Mouse (Mus musculus) embryonic facial prominence, embryonic 12.5 days (tissue): ENCODE results near the gene Ubl5. TPM values are rescaled to one million over a fixed set of nuclear protein-coding genes. Genes with fewer than 3 reads are reported as not detected.
"Not testable (repeated sequence)": the region's sequence is repeated elsewhere in the genome, so short reads cannot be mapped to it uniquely, and the experiment has no call there.

Experiments used
- ATAC-seq: fragments of 200-750 bp; cut with Nextera tagmentation; 2 replicates; pipeline ENCODE4 v1.8.0; 2017; ENCODE audit not compliant: insufficient number of reproducible peaks, insufficient read depth, low FRiP score, low TSS enrichment
- H3K27ac ChIP-seq: fragments of 300-500 bp; sonication (generic); 2 replicates; pipeline ENCODE4 v1.5.1; 2016; ENCODE audit warnings: mild to moderate bottlenecking
- H3K27me3 ChIP-seq: fragments of 300-500 bp; sonication (generic); 2 replicates; pipeline ENCODE4 v1.6.1; 2016; ENCODE audit warnings: mild to moderate bottlenecking, moderate library complexity
- H3K36me3 ChIP-seq: fragments of 300-500 bp; sonication (generic); 2 replicates; pipeline ENCODE4 v1.6.1; 2016; ENCODE audit warnings: mild to moderate bottlenecking
- H3K4me1 ChIP-seq: fragments of 300-500 bp; sonication (generic); 2 replicates; pipeline ENCODE4 v1.6.1; 2016
- H3K4me2 ChIP-seq: fragments of 300-500 bp; sonication (generic); replicated peaks from 2 replicates; pipeline ENCODE4 v1.6.1; 2016; ENCODE audit warnings: mild to moderate bottlenecking, moderate library complexity
- H3K4me3 ChIP-seq: fragments of 300-500 bp; sonication (generic); 2 replicates; pipeline ENCODE4 v1.5.1; 2016; ENCODE audit warnings: mild to moderate bottlenecking
- H3K9ac ChIP-seq: fragments of 300-500 bp; sonication (generic); 2 replicates; pipeline ENCODE4 v1.6.1; 2016; ENCODE audit warnings: mild to moderate bottlenecking, moderate library complexity
- H3K9me3 ChIP-seq: fragments of 300-500 bp; sonication (generic); 2 replicates; pipeline ENCODE4 v1.6.1; 2016; ENCODE audit warnings: mild to moderate bottlenecking, moderate library complexity
- whole genome bisulfite sequencing: fragments of 180-500 bp; shearing (Covaris S2); methylation state at CpG from one replicate; pipeline ENCODE4 v1.1.7; 2016; 5-methylcytosine and 5-hydroxymethylcytosine counted together
- polyA plus RNA-seq: library from polyadenylated mRNA; unstranded; fragments of >200 nt; fragmentation: Nextera tagmentation; extraction: Ambion mirVana; gene quantifications from 2 replicates; pipeline ENCODE4 v1.2.1, GENCODE M21; 2016

The Ubl5 gene
- 409 and 415 TPM in 2 replicates for polyA plus RNA-seq

GRCm38 (mm10) chr9:20642101-20642895 is at the start of gene Ubl5:
Gene Ubl5 (plus strand): TSS chr9:20642878.
- Histone ChIP-seq H3K9me3 (no peaks in the 10 kb centered on the region), H3K4me3 (peak within 1 kb of the TSS; percentile 95), H3K4me2 (peak within 1 kb of the TSS; percentile 97), H3K9ac (peak within 1 kb of the TSS; percentile 58), H3K4me1 (peaks cover 14% of the 10 kb centered on the region), H3K27me3 (no peaks in the 10 kb centered on the region), H3K36me3 (peaks cover 28% of the 10 kb centered on the region), H3K27ac (peak within 1 kb of the TSS; percentile 92)
- ATAC-seq: peak; percentile 89
- WGBS: under 1% methylated on average over 51 of the region's 51 CpGs

GRCm38 (mm10) chr9:20601270-20601669 is 41.4 kb upstream of the Ubl5 start:
- no peaks in the 10 kb centered on the region for H3K4me1 ChIP-seq
- no peak overlapping the region for H3K27ac ChIP-seq
- peaks cover 11% of the 10 kb centered on the region for H3K36me3 ChIP-seq
- H3K27me3 ChIP-seq: no peaks in the 10 kb centered on the region
- H3K4me2 ChIP-seq: no peak overlapping the region
- no peak for ATAC-seq
- 76% methylated on average over 6 of the region's 6 CpGs for WGBS
- H3K9ac ChIP-seq: no peak overlapping the region
- no peak overlapping the region for H3K4me3 ChIP-seq
- no peaks in the 10 kb centered on the region for H3K9me3 ChIP-seq

GRCm38 (mm10) chr9:20606269-20606668 is 36.4 kb upstream of the Ubl5 start:
- peaks cover 6% of the 10 kb centered on the region; the same call in 1 of the 2 replicates for H3K36me3 ChIP-seq
- peak overlapping the region; percentile 67 for H3K4me2 ChIP-seq
- H3K27ac ChIP-seq: no peak overlapping the region
- H3K27me3 ChIP-seq: no peaks in the 10 kb centered on the region
- 0 out of 2 replicates have a peak, but pooled peaks cover 11% of the 10 kb centered on the region for H3K9me3 ChIP-seq
- no peak overlapping the region for H3K9ac ChIP-seq
- WGBS: 92% methylated on average over 1 of the region's 1 CpGs
- ATAC-seq: no peak
- no peak overlapping the region for H3K4me3 ChIP-seq
- H3K4me1 ChIP-seq: no peaks in the 10 kb centered on the region

- Histone ChIP-seq H3K36me3 (peaks cover 6% of the 10 kb centered on the region; the same call in 1 of the 2 replicates), H3K27ac (peak overlapping the region; percentile 95), H3K4me3 (peak overlapping the region; percentile 64), H3K9ac (peak overlapping the region; percentile 74), H3K9me3 (0 out of 2 replicates have a peak, but pooled peaks cover 11% of the 10 kb centered on the region), H3K4me1 (no peaks in the 10 kb centered on the region), H3K27me3 (no peaks in the 10 kb centered on the region), H3K4me2 (peak overlapping the region; percentile 67)
- WGBS: under 1% methylated on average over 57 of the region's 57 CpGs
- ATAC-seq: peak; percentile 81
Measured at GRCm38 (mm10) chr9:20607100-20607974, 35.3 kb upstream of the Ubl5 start.

- Histone ChIP-seq H3K9ac (no peak overlapping the region), H3K27me3 (no peaks in the 10 kb centered on the region), H3K4me1 (no peaks in the 10 kb centered on the region), H3K4me3 (no peak overlapping the region), H3K36me3 (peaks cover 6% of the 10 kb centered on the region; the same call in 1 of the 2 replicates), H3K27ac (no peak overlapping the region), H3K9me3 (0 out of 2 replicates have a peak, but pooled peaks cover 11% of the 10 kb centered on the region), H3K4me2 (no peak overlapping the region)
- WGBS: 85% methylated on average over 5 of the region's 5 CpGs
- ATAC-seq: no peak
Measured at GRCm38 (mm10) chr9:20609831-20610464, 32.7 kb upstream of the Ubl5 start.

GRCm38 (mm10) chr9:20611976-20612375 is 30.7 kb upstream of the Ubl5 start:
- 0 out of 2 replicates have a peak, but pooled peaks cover 11% of the 10 kb centered on the region for H3K9me3 ChIP-seq
- H3K36me3 ChIP-seq: peaks cover 10% of the 10 kb centered on the region; the same call in 1 of the 2 replicates
- H3K4me1 ChIP-seq: no peaks in the 10 kb centered on the region
- WGBS: 84% methylated on average over 5 of the region's 5 CpGs
- H3K9ac ChIP-seq: no peak overlapping the region
- H3K27me3 ChIP-seq: no peaks in the 10 kb centered on the region
- no peak overlapping the region for H3K4me3 ChIP-seq
- no peak overlapping the region for H3K27ac ChIP-seq
- H3K4me2 ChIP-seq: no peak overlapping the region
- no peak for ATAC-seq

GRCm38 (mm10) chr9:20616685-20617084 is 26.0 kb upstream of the Ubl5 start:
- WGBS: 83% methylated on average over 2 of the region's 2 CpGs
- H3K9ac ChIP-seq: no peak overlapping the region
- 0 out of 2 replicates have a peak, but pooled peaks cover 4% of the 10 kb centered on the region for H3K36me3 ChIP-seq
- no peaks in the 10 kb centered on the region for H3K4me1 ChIP-seq
- no peak overlapping the region for H3K4me2 ChIP-seq
- no peak for ATAC-seq
- H3K27ac ChIP-seq: no peak overlapping the region
- H3K4me3 ChIP-seq: no peak overlapping the region
- H3K27me3 ChIP-seq: no peaks in the 10 kb centered on the region
- no peaks in the 10 kb centered on the region for H3K9me3 ChIP-seq

GRCm38 (mm10) chr9:20631332-20631731 is 11.3 kb upstream of the Ubl5 start:
- H3K4me2 ChIP-seq: no peak overlapping the region

GRCm38 (mm10) chr9:20635676-20636075 is 7.0 kb upstream of the Ubl5 start:
- not testable (repeated sequence) for H3K9me3 ChIP-seq, H3K4me2 ChIP-seq, H3K9ac ChIP-seq, H3K27ac ChIP-seq, H3K4me3 ChIP-seq, ATAC-seq, H3K4me1 ChIP-seq, H3K27me3 ChIP-seq
- H3K36me3 ChIP-seq: peaks cover 14% of the 10 kb centered on the region
- WGBS: 92% methylated on average over 8 of the region's 8 CpGs

More at GRCm38 (mm10) chr9:20631332-20631731, 11.3 kb upstream of the Ubl5 start:
- no peak overlapping the region for H3K9ac ChIP-seq
- no peaks in the 10 kb centered on the region for H3K4me1 ChIP-seq
- H3K27me3 ChIP-seq: no peaks in the 10 kb centered on the region
- no peak for ATAC-seq
- 93% methylated on average over 2 of the region's 2 CpGs for WGBS
- peaks cover 2% of the 10 kb centered on the region; the same call in 1 of the 2 replicates for H3K36me3 ChIP-seq
- H3K9me3 ChIP-seq: no peaks in the 10 kb centered on the region
- H3K27ac ChIP-seq: no peak overlapping the region
- H3K4me3 ChIP-seq: no peak overlapping the region

- Histone ChIP-seq H3K27me3 (no peaks in the 10 kb centered on the region), H3K4me3 (no peak overlapping the region), H3K9ac (no peak overlapping the region), H3K4me2 (no peak overlapping the region), H3K27ac (no peak overlapping the region), H3K4me1 (peaks cover 6% of the 10 kb centered on the region), H3K36me3 (peaks cover 14% of the 10 kb centered on the region), H3K9me3 (no peaks in the 10 kb centered on the region)
- WGBS: 83% methylated on average over 3 of the region's 3 CpGs
- ATAC-seq: no peak
Measured at GRCm38 (mm10) chr9:20636256-20636655, 6.4 kb upstream of the Ubl5 start.

- no peaks in the 10 kb centered on the region for H3K27me3 ChIP-seq
- no peak overlapping the region for H3K27ac ChIP-seq
- H3K36me3 ChIP-seq: peaks cover 14% of the 10 kb centered on the region
- no peak for ATAC-seq
- WGBS: 87% methylated on average over 2 of the region's 2 CpGs
- peaks cover 10% of the 10 kb centered on the region for H3K4me1 ChIP-seq
- no peak overlapping the region for H3K4me2 ChIP-seq
- H3K4me3 ChIP-seq: no peak overlapping the region
- no peak overlapping the region for H3K9ac ChIP-seq
- H3K9me3 ChIP-seq: no peaks in the 10 kb centered on the region
Measured at GRCm38 (mm10) chr9:20636790-20637189, 5.9 kb upstream of the Ubl5 start.
